Mouse (Mus musculus): ENCODE results near the gene Slc4a1.

DNA sequence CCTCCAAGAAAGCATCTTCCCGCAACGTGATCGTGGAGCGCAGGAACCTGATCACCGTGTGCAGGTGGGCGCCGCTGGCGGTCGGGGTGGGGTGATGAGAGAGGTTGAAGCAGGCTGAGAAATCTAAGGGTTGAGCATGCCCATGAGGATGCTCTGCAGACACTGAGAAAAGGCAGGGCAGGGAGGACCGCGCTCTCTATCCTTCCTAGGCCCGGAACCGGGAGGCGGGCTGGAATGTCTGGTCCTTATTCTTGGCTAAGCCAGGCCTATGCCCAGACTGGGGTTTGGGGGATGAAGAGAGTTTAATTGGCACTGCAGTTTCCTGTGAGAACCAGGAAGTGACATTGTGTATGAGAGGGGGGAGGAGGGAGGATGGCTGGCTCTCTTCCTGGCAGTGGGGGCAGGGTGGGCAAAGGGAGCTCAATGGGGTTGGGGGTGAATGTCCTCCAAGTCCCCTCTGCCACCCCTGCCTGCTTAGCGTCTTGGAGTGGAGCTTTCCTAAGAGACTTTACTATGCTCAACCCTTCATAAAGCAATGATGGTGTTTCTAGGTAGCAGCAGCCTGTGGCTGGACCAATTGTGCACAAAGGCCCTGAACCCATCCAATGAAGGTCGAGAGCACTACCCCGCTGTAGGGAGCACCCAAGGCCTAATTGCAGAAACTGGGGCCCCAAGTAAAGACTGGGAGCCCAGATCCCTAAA is 27.9 kb upstream of the Slc4a1 start:
- TF ChIP-seq CTCF (IDR thresholded peaks at IDR 0.05; ENCODE audit: insufficient read depth, low read depth, low read length) (no peak), POLR2A (IDR thresholded peaks at IDR 0.05; ENCODE audit: insufficient read depth, low read depth, low read length) (no peak; the same call in 1 of the 2 replicates)
